Mouse (Mus musculus): Measurements from ENCODE around the gene Tm2d3. TPM values are rescaled to one million over a fixed set of nuclear protein-coding genes. Genes with fewer than 3 reads are reported as not detected.

The Tm2d3 gene
- polyA plus RNA-seq, 1 experiment from 2014 or later, result 82.1 TPM

- no peak overlapping the region for H3K4me3 ChIP-seq (replicated peaks)
- no peak overlapping the region for H3K4me2 ChIP-seq (replicated peaks)
- no peak overlapping the region for H3K27ac ChIP-seq
- 76% methylated on average over 7 of the region's 7 CpGs for WGBS
- no peaks in the 10 kb centered on the region for H3K4me1 ChIP-seq (replicated peaks)
- H3K27me3 ChIP-seq, result no peaks in the 10 kb centered on the region
- no peaks in the 10 kb centered on the region for H3K9me3 ChIP-seq
- no peak overlapping the region for H3K9ac ChIP-seq (replicated peaks)
- ATAC-seq, result no peak
- H3K36me3 ChIP-seq, result peaks cover 12% of the 10 kb centered on the region
Observed at GRCm38 (mm10) chr7:65678900-65679595, 11.9 kb upstream of the Tm2d3 start.

- WGBS, result 73% methylated on average over 5 of the region's 5 CpGs
- Histone ChIP-seq H3K9ac (replicated peaks) (no peak overlapping the region), H3K27ac (no peak overlapping the region), H3K36me3 (0 out of 2 replicates have a peak, but pooled peaks cover 6% of the 10 kb centered on the region), H3K4me1 (replicated peaks) (no peaks in the 10 kb centered on the region; the same call in 1 of the 2 replicates), H3K4me2 (replicated peaks) (no peak overlapping the region), H3K9me3 (no peaks in the 10 kb centered on the region), H3K4me3 (replicated peaks) (no peak overlapping the region), H3K27me3 (no peaks in the 10 kb centered on the region)
- no peak for ATAC-seq
Observed at GRCm38 (mm10) chr7:65681166-65681565, 9.8 kb upstream of the Tm2d3 start.

DNA sequence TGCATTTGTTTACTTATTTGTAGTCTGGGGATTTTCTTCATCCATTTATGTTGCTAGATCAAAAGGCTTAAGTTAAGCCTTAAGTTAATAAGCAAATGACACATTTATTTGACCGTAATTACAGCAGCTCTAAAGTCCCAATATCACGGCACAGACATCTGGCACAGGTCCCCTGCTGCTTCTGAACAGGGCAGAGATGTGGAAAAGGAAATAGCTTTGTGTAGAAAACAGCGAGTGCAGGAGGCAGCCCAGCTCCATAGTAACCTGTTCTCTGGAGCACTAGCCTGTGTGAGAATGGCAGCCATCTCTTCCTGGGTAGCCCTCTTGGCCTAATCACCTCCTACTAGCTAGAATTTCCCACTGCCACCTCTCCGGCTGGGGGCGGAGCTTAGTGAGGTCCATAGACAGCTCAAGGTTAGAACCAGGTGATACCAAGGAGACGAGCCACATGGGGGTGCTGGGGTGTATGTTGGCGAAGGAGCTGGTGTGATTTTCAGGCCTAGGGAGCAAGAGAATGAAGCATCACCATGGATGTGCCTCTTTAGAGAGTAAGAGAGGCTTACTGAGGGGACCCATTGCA, 6.6 kb upstream of the Tm2d3 start:
- 50% methylated on average over 7 of the region's 7 CpGs for WGBS
- Histone ChIP-seq H3K4me3 (replicated peaks) (no peak overlapping the region), H3K27me3 (no peaks in the 10 kb centered on the region), H3K36me3 (0 out of 2 replicates have a peak, but pooled peaks cover 11% of the 10 kb centered on the region), H3K9me3 (no peaks in the 10 kb centered on the region), H3K9ac (replicated peaks) (no peak overlapping the region), H3K27ac (peak overlapping the region; percentile 5; the same call in 1 of the 2 replicates), H3K4me1 (replicated peaks) (no peaks in the 10 kb centered on the region; the same call in 1 of the 2 replicates), H3K4me2 (replicated peaks) (no peak overlapping the region)
- no peak for ATAC-seq

- Histone ChIP-seq H3K9ac (replicated peaks) (no peak overlapping the region), H3K9me3 (no peaks in the 10 kb centered on the region), H3K4me2 (replicated peaks) (no peak overlapping the region), H3K36me3 (0 out of 2 replicates have a peak, but pooled peaks cover 11% of the 10 kb centered on the region), H3K27me3 (no peaks in the 10 kb centered on the region), H3K4me1 (replicated peaks) (no peaks in the 10 kb centered on the region; the same call in 1 of the 2 replicates), H3K27ac (no peak overlapping the region), H3K4me3 (replicated peaks) (no peak overlapping the region)
- 93% methylated on average over 9 of the region's 9 CpGs for whole genome bisulfite sequencing
- ATAC-seq, result no peak
Observed at GRCm38 (mm10) chr7:65686664-65687063, 4.3 kb upstream of the Tm2d3 start.

GRCm38 (mm10) chr7:65691929-65692605, 1.1 kb downstream of the Tm2d3 start:
- WGBS, result 82% methylated on average over 8 of the region's 8 CpGs
- peaks cover 21% of the 10 kb centered on the region for H3K36me3 ChIP-seq

GRCm38 (mm10) chr7:65692883-65693282, 1.9 kb downstream of the Tm2d3 start:
- peak overlapping the region; percentile 79 for H3K27ac ChIP-seq
- peak overlapping the region; percentile 76 for H3K4me2 ChIP-seq (replicated peaks)
- peak overlapping the region; percentile 54 for H3K4me3 ChIP-seq (replicated peaks)
- H3K36me3 ChIP-seq, result peaks cover 26% of the 10 kb centered on the region
- H3K9me3 ChIP-seq, result no peaks in the 10 kb centered on the region
- ATAC-seq, result peak; percentile 78
- peaks cover 18% of the 10 kb centered on the region for H3K4me1 ChIP-seq (replicated peaks)
- 1% methylated on average over 10 of the region's 10 CpGs for WGBS
- H3K9ac ChIP-seq (replicated peaks), result peak overlapping the region; percentile 70
- H3K27me3 ChIP-seq, result no peaks in the 10 kb centered on the region

More at GRCm38 (mm10) chr7:65691929-65692605, 1.1 kb downstream of the Tm2d3 start:
- no peak overlapping the region for H3K4me3 ChIP-seq (replicated peaks)
- no peaks in the 10 kb centered on the region for H3K9me3 ChIP-seq
- H3K4me2 ChIP-seq (replicated peaks), result no peak overlapping the region; the same call in 1 of the 2 replicates
- no peak overlapping the region for H3K27ac ChIP-seq
- no peak overlapping the region for H3K9ac ChIP-seq (replicated peaks)
- no peak for ATAC-seq
- no peaks in the 10 kb centered on the region for H3K27me3 ChIP-seq
- H3K4me1 ChIP-seq (replicated peaks), result peaks cover 18% of the 10 kb centered on the region

GRCm38 (mm10) chr7:65693301-65693821, 2.4 kb downstream of the Tm2d3 start:
- peak overlapping the region; percentile 54 for H3K4me3 ChIP-seq (replicated peaks)
- peak overlapping the region; percentile 70 for H3K9ac ChIP-seq (replicated peaks)
- peak overlapping the region; percentile 79 for H3K27ac ChIP-seq
- under 1% methylated on average over 51 of the region's 52 CpGs for WGBS
- peaks cover 18% of the 10 kb centered on the region for H3K4me1 ChIP-seq (replicated peaks)
- H3K27me3 ChIP-seq, result no peaks in the 10 kb centered on the region
- peak overlapping the region; percentile 76 for H3K4me2 ChIP-seq (replicated peaks)
- no peaks in the 10 kb centered on the region for H3K9me3 ChIP-seq
- peak; percentile 96 for ATAC-seq
- H3K36me3 ChIP-seq, result peaks cover 31% of the 10 kb centered on the region

DNA sequence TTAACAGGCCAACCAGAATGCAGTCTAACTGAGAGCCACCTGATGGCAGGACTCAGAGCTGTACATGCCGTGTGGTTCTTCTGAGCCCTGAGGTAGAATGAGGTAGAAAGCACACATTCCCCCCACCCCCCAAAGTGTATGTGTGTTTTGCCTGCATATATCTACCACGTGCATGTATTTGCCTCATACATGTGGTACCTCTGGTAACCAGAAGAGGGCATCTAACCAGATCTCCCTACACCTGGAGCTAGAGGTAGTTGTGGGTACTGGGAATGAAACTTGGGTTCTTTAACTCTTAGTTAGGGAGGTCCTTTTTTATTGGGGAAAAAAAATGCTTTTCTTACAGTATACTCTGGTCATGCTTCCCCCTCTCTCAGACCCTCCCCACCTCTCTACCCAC, 5.5 kb downstream of the Tm2d3 start:
- peaks cover 61% of the 10 kb centered on the region for H3K36me3 ChIP-seq
- peaks cover 18% of the 10 kb centered on the region for H3K4me1 ChIP-seq (replicated peaks)
- WGBS, result 51% methylated on average over 2 of the region's 2 CpGs
- ATAC-seq, result no peak
- H3K9me3 ChIP-seq, result no peaks in the 10 kb centered on the region
- H3K9ac ChIP-seq (replicated peaks), result no peak overlapping the region
- H3K27ac ChIP-seq, result no peak overlapping the region
- H3K4me2 ChIP-seq (replicated peaks), result no peak overlapping the region
- no peak overlapping the region for H3K4me3 ChIP-seq (replicated peaks)
- no peaks in the 10 kb centered on the region for H3K27me3 ChIP-seq

DNA sequence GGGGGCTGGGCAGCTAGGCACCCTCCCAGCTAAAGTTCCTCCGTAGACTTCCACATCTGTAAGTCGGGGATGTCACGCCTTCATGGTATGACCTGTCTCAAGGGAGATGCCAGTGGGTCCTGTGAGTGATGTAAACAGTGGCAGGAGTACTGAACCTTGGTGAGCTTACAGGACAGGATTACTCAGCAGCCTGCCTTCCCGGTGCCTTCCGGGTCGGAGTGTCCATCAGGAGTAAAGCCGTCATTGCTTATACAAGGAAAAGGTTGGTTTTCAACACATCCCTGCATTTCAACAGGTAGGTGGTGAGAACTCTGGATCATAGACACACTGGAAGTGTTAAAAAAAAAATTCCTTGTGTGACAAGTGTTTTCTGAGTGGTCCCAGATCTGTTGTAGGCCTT, 11.1 kb downstream of the Tm2d3 start:
- WGBS, result 94% methylated on average over 7 of the region's 7 CpGs
- 0 out of 2 replicates have a peak, but pooled peaks cover 3% of the 10 kb centered on the region for H3K4me1 ChIP-seq (replicated peaks)
- H3K4me2 ChIP-seq (replicated peaks), result no peak overlapping the region
- no peak for ATAC-seq
- H3K9ac ChIP-seq (replicated peaks), result no peak overlapping the region
- no peaks in the 10 kb centered on the region for H3K9me3 ChIP-seq
- H3K4me3 ChIP-seq (replicated peaks), result no peak overlapping the region
- no peaks in the 10 kb centered on the region for H3K27me3 ChIP-seq
- no peak overlapping the region for H3K27ac ChIP-seq
- H3K36me3 ChIP-seq, result peaks cover 57% of the 10 kb centered on the region

GRCm38 (mm10) chr7:65704818-65705242, 13.9 kb downstream of the Tm2d3 start:
- no peaks in the 10 kb centered on the region for H3K27me3 ChIP-seq
- H3K36me3 ChIP-seq, result peaks cover 31% of the 10 kb centered on the region
- no peak overlapping the region for H3K9ac ChIP-seq (replicated peaks)
- H3K27ac ChIP-seq, result no peak overlapping the region
- H3K4me3 ChIP-seq (replicated peaks), result 0 out of 2 replicates have a peak overlapping the region, but pooled peaks have one; percentile 9
- 0 out of 2 replicates have a peak, but pooled peaks cover 3% of the 10 kb centered on the region for H3K4me1 ChIP-seq (replicated peaks)
- H3K9me3 ChIP-seq, result no peaks in the 10 kb centered on the region
- WGBS, result 16% methylated on average over 10 of the region's 10 CpGs
- H3K4me2 ChIP-seq (replicated peaks), result peak overlapping the region; percentile 27
- ATAC-seq, result peak; percentile 45; the same call in 1 of the 2 replicates

- H3K36me3 ChIP-seq, result no peaks in the 10 kb centered on the region
- ATAC-seq, result no peak
- 0 out of 2 replicates have a peak, but pooled peaks cover 3% of the 10 kb centered on the region for H3K4me1 ChIP-seq (replicated peaks)
- no peaks in the 10 kb centered on the region for H3K9me3 ChIP-seq
- 77% methylated on average over 1 of the region's 1 CpGs for WGBS
- no peak overlapping the region for H3K9ac ChIP-seq (replicated peaks)
- H3K4me2 ChIP-seq (replicated peaks), result no peak overlapping the region
- no peak overlapping the region for H3K4me3 ChIP-seq (replicated peaks)
- no peak overlapping the region for H3K27ac ChIP-seq
- H3K27me3 ChIP-seq, result no peaks in the 10 kb centered on the region
Observed at GRCm38 (mm10) chr7:65708506-65708905, 17.5 kb downstream of the Tm2d3 start.

DNA sequence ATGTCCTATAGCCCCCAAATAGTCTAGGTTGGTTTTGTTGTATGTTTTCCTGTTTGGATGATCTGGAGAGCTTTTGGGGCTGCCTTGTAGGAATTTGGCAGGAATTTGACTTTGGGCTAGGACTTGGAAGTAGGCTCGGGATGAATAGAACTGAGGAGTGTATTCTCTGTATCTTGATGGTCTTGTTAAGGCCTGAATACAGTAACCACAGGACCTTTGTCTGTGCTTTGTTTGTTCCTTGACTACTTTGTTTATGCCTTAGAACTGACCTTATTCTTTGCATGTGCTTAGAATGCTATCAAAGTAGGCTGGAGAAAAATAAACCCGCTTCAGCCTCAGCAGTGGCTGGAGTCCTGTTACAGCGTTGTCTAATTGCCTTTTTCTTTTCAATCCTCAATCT, 19.3 kb downstream of the Tm2d3 start:
- WGBS, result 85% methylated on average over 3 of the region's 3 CpGs
- no peak for ATAC-seq
- no peaks in the 10 kb centered on the region for H3K4me1 ChIP-seq (replicated peaks)
- no peak overlapping the region for H3K4me2 ChIP-seq (replicated peaks)
- no peaks in the 10 kb centered on the region for H3K27me3 ChIP-seq
- no peak overlapping the region for H3K27ac ChIP-seq
- H3K9ac ChIP-seq (replicated peaks), result no peak overlapping the region
- H3K4me3 ChIP-seq (replicated peaks), result no peak overlapping the region
- no peaks in the 10 kb centered on the region for H3K36me3 ChIP-seq
- no peaks in the 10 kb centered on the region for H3K9me3 ChIP-seq
